Mouse (Mus musculus) neural tube, embryonic 14.5 days (tissue): Measurements from ENCODE around the gene Mmrn2. TPM values are rescaled to one million over a fixed set of nuclear protein-coding genes. Genes with fewer than 3 reads are reported as not detected.
A peak's percentile ranks its signal among the peaks of the same experiment; 100 is the strongest.

ENCODE experiments used
- ATAC-seq: fragments of 200-750 bp; cut with Nextera tagmentation; 2 replicates; pipeline ENCODE4 v1.8.0; 2017; ENCODE audit warnings: low read depth, mild to moderate bottlenecking, moderate TSS enrichment, moderate library complexity
- H3K27ac ChIP-seq: fragments of 300-500 bp; sonication (generic); 2 replicates; pipeline ENCODE4 v1.5.1; 2014; ENCODE audit warnings: low read depth, mild to moderate bottlenecking, control low read depth, low read length, moderate library complexity, mixed read lengths
- H3K27me3 ChIP-seq: fragments of 300-500 bp; sonication (generic); 2 replicates; pipeline ENCODE4 v1.6.1; 2014; ENCODE audit warnings: low read length; ENCODE audit not compliant: control insufficient read depth, insufficient read depth
- H3K36me3 ChIP-seq: fragments of 300-500 bp; sonication (generic); 2 replicates; pipeline ENCODE4 v1.6.1; 2014; ENCODE audit warnings: low read length, mixed read lengths; ENCODE audit not compliant: control insufficient read depth, insufficient read depth
- H3K4me1 ChIP-seq: fragments of 300-500 bp; sonication (generic); 2 replicates; pipeline ENCODE4 v1.6.1; 2014; ENCODE audit warnings: low read length; ENCODE audit not compliant: control insufficient read depth, insufficient read depth
- H3K4me2 ChIP-seq: fragments of 300-500 bp; sonication (generic); 2 replicates; pipeline ENCODE4 v1.6.1; 2014; ENCODE audit warnings: mild to moderate bottlenecking, low read depth, low read length, control low read depth
- H3K4me3 ChIP-seq: fragments of 300-500 bp; sonication (generic); 2 replicates; pipeline ENCODE4 v1.5.1; 2014; ENCODE audit warnings: low read depth, low read length, control low read depth, mixed read lengths
- H3K9ac ChIP-seq: fragments of 300-500 bp; sonication (generic); replicated peaks from 2 replicates; pipeline ENCODE4 v1.6.1; 2014; ENCODE audit warnings: low read depth, mild to moderate bottlenecking, control low read depth, low read length, mixed read lengths
- H3K9me3 ChIP-seq: fragments of 300-500 bp; sonication (generic); 2 replicates; pipeline ENCODE4 v1.6.1; 2016; ENCODE audit warnings: low read length; ENCODE audit not compliant: control insufficient read depth
- WGBS: fragments of 180-500 bp; shearing (Covaris S2); extraction: QIAGEN DNeasy Blood & Tissue Kit; methylation state at CpG from one replicate; pipeline ENCODE4 v1.1.7; 2014; 5-methylcytosine and 5-hydroxymethylcytosine counted together
- polyA plus RNA-seq: library from polyadenylated mRNA; unstranded; fragments of >200 nt; fragmentation: Nextera tagmentation; extraction: Ambion mirVana; gene quantifications from 2 replicates; pipeline ENCODE4 v1.2.1, GENCODE M21; 2014

The Mmrn2 gene
- polyA plus RNA-seq, 1 experiment from 2014 or later = 2.4 TPM

DNA sequence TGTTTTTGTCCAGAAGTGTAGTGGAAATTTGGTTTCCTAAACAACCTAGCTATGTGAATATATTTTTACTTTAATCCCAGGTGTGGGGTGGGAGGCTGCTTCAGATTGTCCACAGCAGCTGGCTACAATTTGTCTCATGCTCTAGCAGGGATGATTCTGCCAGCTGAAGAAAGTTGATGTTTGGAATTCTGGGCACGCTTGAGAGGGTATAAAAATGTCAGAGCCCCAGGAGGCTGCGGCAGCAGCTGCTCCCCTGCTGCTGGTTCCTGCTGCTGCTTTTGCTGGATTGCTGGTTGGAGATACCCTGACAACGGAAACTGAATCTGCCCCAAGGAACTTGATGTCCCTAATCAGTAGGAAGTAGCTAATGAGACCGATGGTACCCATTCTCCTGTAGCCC lies 67.3 kb downstream of the Mmrn2 start:
- peak; percentile 79 for ATAC-seq
- H3K4me3 ChIP-seq = no peak overlapping the region
- H3K36me3 ChIP-seq = 0 out of 2 replicates have a peak, but pooled peaks cover 3% of the 10 kb centered on the region
- H3K27me3 ChIP-seq = no peaks in the 10 kb centered on the region
- 19% methylated on average over 4 of the region's 4 CpGs for WGBS
- H3K9me3 ChIP-seq = no peaks in the 10 kb centered on the region
- no peaks in the 10 kb centered on the region for H3K4me1 ChIP-seq
- no peak overlapping the region for H3K27ac ChIP-seq
- no peak overlapping the region for H3K4me2 ChIP-seq
- no peak overlapping the region for H3K9ac ChIP-seq

DNA sequence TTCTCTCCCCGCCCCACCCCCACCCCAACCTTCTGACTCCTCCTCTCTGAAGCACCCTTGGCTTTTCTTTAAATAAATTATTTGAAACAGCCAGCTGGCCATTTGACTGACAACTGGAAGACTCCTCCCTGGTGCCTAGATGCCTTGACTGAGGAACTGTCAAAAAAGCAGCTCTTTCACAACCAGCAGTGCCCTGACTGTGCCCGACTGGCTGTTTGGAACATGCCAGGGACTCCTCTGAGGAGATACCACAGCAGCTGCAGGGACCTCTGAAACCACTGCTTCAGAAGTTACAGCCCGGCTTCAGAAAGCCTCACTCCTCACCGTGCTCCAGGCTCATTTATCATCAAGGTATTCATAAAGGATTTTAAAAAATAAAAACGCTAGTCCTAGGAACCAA lies 69.1 kb downstream of the Mmrn2 start:
- H3K36me3 ChIP-seq = 0 out of 2 replicates have a peak, but pooled peaks cover 3% of the 10 kb centered on the region
- H3K9ac ChIP-seq = no peak overlapping the region
- no peak overlapping the region for H3K4me2 ChIP-seq
- no peak for ATAC-seq
- H3K27me3 ChIP-seq = no peaks in the 10 kb centered on the region
- no peak overlapping the region for H3K4me3 ChIP-seq
- WGBS = 82% methylated on average over 5 of the region's 5 CpGs
- H3K27ac ChIP-seq = no peak overlapping the region
- H3K9me3 ChIP-seq = no peaks in the 10 kb centered on the region
- H3K4me1 ChIP-seq = no peaks in the 10 kb centered on the region

DNA sequence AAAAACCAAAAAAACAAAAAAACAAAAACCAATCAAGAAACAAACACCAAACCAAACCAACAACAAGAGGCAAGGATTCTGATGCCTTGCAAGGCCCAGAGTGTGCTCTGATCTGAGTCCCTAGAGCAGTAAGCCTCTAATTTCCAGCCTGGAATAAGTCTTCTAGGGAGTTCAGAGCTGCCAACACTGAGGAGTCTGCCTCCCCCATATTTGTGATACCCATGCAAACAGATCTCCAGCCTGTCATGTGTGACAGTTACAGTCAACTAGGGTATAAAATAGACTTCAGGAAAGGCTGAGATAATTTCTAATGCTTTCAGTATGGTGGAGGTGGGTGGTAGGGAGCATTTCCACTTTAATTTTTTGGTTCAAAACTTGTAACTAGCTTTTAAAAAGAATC lies 69.7 kb downstream of the Mmrn2 start:
- ATAC-seq = no peak
- Histone ChIP-seq H3K4me2 (no peak overlapping the region), H3K4me1 (no peaks in the 10 kb centered on the region), H3K4me3 (no peak overlapping the region), H3K36me3 (0 out of 2 replicates have a peak, but pooled peaks cover 3% of the 10 kb centered on the region), H3K27ac (no peak overlapping the region), H3K9me3 (no peaks in the 10 kb centered on the region), H3K27me3 (no peaks in the 10 kb centered on the region), H3K9ac (no peak overlapping the region)

DNA sequence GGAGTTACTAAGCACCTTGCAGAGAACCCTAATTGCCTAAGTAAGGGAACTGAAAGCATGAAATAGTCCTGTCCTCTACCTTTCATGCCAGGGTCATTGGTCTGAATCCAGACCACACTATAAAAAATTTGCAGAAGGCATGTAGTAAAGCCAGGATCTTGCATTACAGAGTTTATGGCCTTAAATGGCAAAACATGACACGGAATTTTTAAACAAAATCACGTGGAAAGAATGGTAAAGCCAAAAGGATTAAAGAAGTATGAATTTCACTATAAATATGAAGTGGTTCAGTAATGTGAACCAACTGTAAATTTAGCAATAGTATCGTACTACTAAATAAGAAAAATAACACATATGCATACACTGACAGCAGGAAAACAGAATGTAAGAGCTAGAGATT lies 70.1 kb downstream of the Mmrn2 start:
- no peaks in the 10 kb centered on the region for H3K9me3 ChIP-seq
- 0 out of 2 replicates have a peak, but pooled peaks cover 3% of the 10 kb centered on the region for H3K36me3 ChIP-seq
- no peak overlapping the region for H3K9ac ChIP-seq
- no peaks in the 10 kb centered on the region for H3K4me1 ChIP-seq
- 96% methylated on average over 3 of the region's 3 CpGs for WGBS
- no peak overlapping the region for H3K4me2 ChIP-seq
- no peaks in the 10 kb centered on the region for H3K27me3 ChIP-seq
- no peak overlapping the region for H3K27ac ChIP-seq
- ATAC-seq = no peak
- H3K4me3 ChIP-seq = no peak overlapping the region

GRCm38 (mm10) chr14:34446624-34447023 lies 71.4 kb downstream of the Mmrn2 start:
- Histone ChIP-seq H3K4me3 (no peak overlapping the region), H3K27ac (no peak overlapping the region), H3K9ac (no peak overlapping the region), H3K9me3 (no peaks in the 10 kb centered on the region), H3K4me1 (no peaks in the 10 kb centered on the region), H3K36me3 (no peaks in the 10 kb centered on the region), H3K4me2 (no peak overlapping the region), H3K27me3 (no peaks in the 10 kb centered on the region)
- WGBS = 96% methylated on average over 6 of the region's 6 CpGs
- ATAC-seq = no peak

- no peak overlapping the region for H3K4me2 ChIP-seq
- no peaks in the 10 kb centered on the region for H3K27me3 ChIP-seq
- no peak overlapping the region for H3K27ac ChIP-seq
- 87% methylated on average over 4 of the region's 4 CpGs for whole genome bisulfite sequencing
- H3K36me3 ChIP-seq = no peaks in the 10 kb centered on the region
- no peaks in the 10 kb centered on the region for H3K9me3 ChIP-seq
- ATAC-seq = no peak
- no peak overlapping the region for H3K9ac ChIP-seq
- no peak overlapping the region for H3K4me3 ChIP-seq
- H3K4me1 ChIP-seq = no peaks in the 10 kb centered on the region
These were observed 72.4 kb downstream of the Mmrn2 start for GRCm38 (mm10) chr14:34447659-34448058.

- Histone ChIP-seq H3K4me3 (no peak overlapping the region), H3K4me2 (no peak overlapping the region), H3K27ac (no peak overlapping the region), H3K36me3 (no peaks in the 10 kb centered on the region), H3K9ac (no peak overlapping the region), H3K4me1 (no peaks in the 10 kb centered on the region; the same call in 1 of the 2 replicates), H3K9me3 (no peaks in the 10 kb centered on the region), H3K27me3 (no peaks in the 10 kb centered on the region)
- ATAC-seq = no peak
These were observed 73.1 kb downstream of the Mmrn2 start for GRCm38 (mm10) chr14:34448398-34448797.

GRCm38 (mm10) chr14:34449807-34450206 lies 74.5 kb downstream of the Mmrn2 start:
- no peak overlapping the region for H3K4me2 ChIP-seq
- no peaks in the 10 kb centered on the region for H3K36me3 ChIP-seq
- H3K9me3 ChIP-seq = no peaks in the 10 kb centered on the region
- no peak overlapping the region for H3K4me3 ChIP-seq
- H3K27me3 ChIP-seq = no peaks in the 10 kb centered on the region
- no peak for ATAC-seq
- no peak overlapping the region for H3K9ac ChIP-seq
- WGBS = 49% methylated on average over 9 of the region's 9 CpGs
- H3K27ac ChIP-seq = no peak overlapping the region
- H3K4me1 ChIP-seq = peaks cover 4% of the 10 kb centered on the region; the same call in 1 of the 2 replicates

DNA sequence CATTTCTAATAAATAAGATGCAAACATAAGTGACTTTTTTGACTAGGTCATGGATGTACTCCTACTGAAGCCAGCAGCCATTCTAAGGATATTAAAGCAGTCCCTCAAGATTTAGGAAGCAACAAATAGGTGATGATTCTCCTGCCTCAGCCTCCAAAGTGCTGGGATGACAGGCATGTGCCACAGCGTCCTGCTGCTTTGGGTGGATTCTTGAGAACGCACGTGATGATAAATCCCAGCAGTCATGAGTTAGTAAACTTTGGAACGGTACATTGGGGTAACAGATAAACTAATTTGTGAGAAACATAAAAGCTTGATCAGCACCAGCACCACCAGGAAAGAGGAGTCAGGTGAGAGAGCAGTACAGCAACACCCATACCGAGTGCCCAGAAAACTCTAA lies 75.2 kb downstream of the Mmrn2 start:
- H3K4me1 ChIP-seq = peaks cover 4% of the 10 kb centered on the region; the same call in 1 of the 2 replicates
- no peaks in the 10 kb centered on the region for H3K9me3 ChIP-seq
- no peak overlapping the region for H3K27ac ChIP-seq
- ATAC-seq = no peak
- WGBS = 94% methylated on average over 5 of the region's 5 CpGs
- H3K9ac ChIP-seq = no peak overlapping the region
- no peaks in the 10 kb centered on the region for H3K36me3 ChIP-seq
- no peaks in the 10 kb centered on the region for H3K27me3 ChIP-seq
- no peak overlapping the region for H3K4me3 ChIP-seq
- no peak overlapping the region for H3K4me2 ChIP-seq

- peak; percentile 60; the same call in 1 of the 2 replicates for ATAC-seq
- Histone ChIP-seq H3K36me3 (no peaks in the 10 kb centered on the region), H3K4me2 (no peak overlapping the region), H3K4me3 (no peak overlapping the region), H3K9ac (no peak overlapping the region), H3K27ac (no peak overlapping the region), H3K4me1 (peaks cover 4% of the 10 kb centered on the region; the same call in 1 of the 2 replicates), H3K27me3 (no peaks in the 10 kb centered on the region), H3K9me3 (no peaks in the 10 kb centered on the region)
These were observed 76.6 kb downstream of the Mmrn2 start for GRCm38 (mm10) chr14:34451872-34452271.
